Mouse (Mus musculus) brain, embryonic 14.5 days (tissue): ENCODE measurements at regions not wholly inside any gene's neighbourhood (a gene's known extent, or its start where the extent isn't known, plus 50 kb on each side); places are given as distances from the start of the nearest gene placed in this dataset.

Source experiments
- CTCF ChIP-seq: fragments of 200-500 bp; IDR thresholded peaks from 2 replicates; pipeline ENCODE4 v1.5.1; 2012; ENCODE audit warnings: inconsistent platforms, mild to moderate bottlenecking, moderate library complexity, borderline replicate concordance; ENCODE audit not compliant: insufficient read depth, insufficient read length; ENCODE audit errors: extremely low read depth
- POLR2A ChIP-seq: fragments of 200-500 bp; IDR thresholded peaks from 2 replicates; pipeline ENCODE4 v1.6.1; 2012; ENCODE audit warnings: mild to moderate bottlenecking, inconsistent platforms, borderline replicate concordance; ENCODE audit not compliant: poor library complexity, insufficient read depth, insufficient read length, severe bottlenecking; ENCODE audit errors: extremely low read depth

- TF ChIP-seq CTCF (no peak), POLR2A (no peak)
Measured at GRCm38 (mm10) chr16:24056885-24057531, 68.4 kb upstream of the Bcl6 start.
